Mouse (Mus musculus) stomach, postnatal 0 days (tissue): ENCODE data around the gene Pnkd.

Experiments
- CTCF ChIP-seq: IDR thresholded peaks from 2 replicates; pipeline ENCODE4 v1.5.1; 2016; ENCODE audit warnings: antibody characterized with exemption, low read depth, mild to moderate bottlenecking, moderate library complexity
- EP300 ChIP-seq: optimal IDR thresholded peaks from 2 replicates; pipeline ENCODE3; 2016; ENCODE audit warnings: antibody characterized with exemption

GRCm38 (mm10) chr1:74281886-74282285, 2.8 kb upstream of the Pnkd start:
- TF ChIP-seq EP300: no peak
- TF ChIP-seq CTCF: no peak
